Mouse (Mus musculus) lung, postnatal 0 days (tissue): ENCODE measurements at regions not wholly inside any gene's neighbourhood (a gene's known extent, or its start where the extent isn't known, plus 50 kb on each side); places are given as distances from the start of the nearest gene placed in this dataset.

Source experiments
- CTCF ChIP-seq: IDR thresholded peaks from 2 replicates; pipeline ENCODE4 v1.5.1; 2016; ENCODE audit warnings: antibody characterized with exemption, mild to moderate bottlenecking
- EP300 ChIP-seq: IDR thresholded peaks from 2 replicates; pipeline ENCODE4 v1.6.1; 2016; ENCODE audit warnings: antibody characterized with exemption, mild to moderate bottlenecking, control low read depth

GRCm38 (mm10) chr3:53341304-53342206 lies 121.6 kb downstream of the Nhlrc3 start:
- TF ChIP-seq CTCF, result no peak
- TF ChIP-seq EP300, result no peak
